Mouse (Mus musculus) heart, embryonic 11.5 days (tissue): ENCODE data around the gene BC030867. TPM values are rescaled to one million over a fixed set of nuclear protein-coding genes. Genes with fewer than 3 reads are reported as not detected.

ENCODE experiments used
- microRNA-seq: library from miRNA; unstranded; fragments of <30 nt; microRNA quantifications from one replicate; pipeline ENCODE4, GENCODE M21; 2016; ENCODE audit warnings: borderline number of aligned reads
- polyA plus RNA-seq: library from polyadenylated mRNA; unstranded; fragments of >200 nt; fragmentation: Nextera tagmentation; extraction: Ambion mirVana; gene quantifications from 2 replicates; pipeline ENCODE4 v1.2.1, GENCODE M21; 2014

Gene BC030867
- polyA plus RNA-seq, 1 experiment from 2014 or later = 13.2 TPM

Small RNA genes within 50 kb of the gene (microRNA-seq; reads per million reads assigned to microRNA genes)
- gene Mir8101 = 1.0 reads per million, percentile 13 among the genes with 10 or more reads in this experiment

Other genes starting within 250 kb of the BC030867 start
- gene Mpp3, start 220.4 kb upstream of the BC030867 start, polyA plus RNA-seq = 2.7 and 3.4 TPM in 2 replicates
- 0.70 and 0.79 TPM in 2 replicates for gene Cd300lg, start 207.4 kb upstream of the BC030867 start, polyA plus RNA-seq
- gene Mpp2, start 160.4 kb upstream of the BC030867 start, polyA plus RNA-seq = 9.7 and 11.4 TPM in 2 replicates
- not detected in 2 replicates for gene Ppy, start 147.6 kb upstream of the BC030867 start, polyA plus RNA-seq
- 0.69 TPM in 1 of 2 replicates, not detected in the other for gene Pyy, start 141.1 kb upstream of the BC030867 start, polyA plus RNA-seq
- gene Nags, start 103.4 kb upstream of the BC030867 start, polyA plus RNA-seq = 0.33 TPM in 1 of 2 replicates, not detected in the other
- 31.2 and 36.3 TPM in 2 replicates for gene Tmem101, start 92.5 kb upstream of the BC030867 start, polyA plus RNA-seq
- gene Lsm12, start 63.6 kb upstream of the BC030867 start, polyA plus RNA-seq = 61.3 and 64.3 TPM in 2 replicates
- gene G6pc3, start 59.3 kb upstream of the BC030867 start, polyA plus RNA-seq = 27.9 and 28.7 TPM in 2 replicates
- gene Hdac5, start 18.7 kb upstream of the BC030867 start, polyA plus RNA-seq = 42.8 and 45.3 TPM in 2 replicates
- 0.23 TPM in 1 of 2 replicates, not detected in the other for gene Asb16, start 19.9 kb downstream of the BC030867 start, polyA plus RNA-seq
- 40.1 and 40.5 TPM in 2 replicates for gene Tmub2, start 36.0 kb downstream of the BC030867 start, polyA plus RNA-seq
- 9.9 and 12.0 TPM in 2 replicates for gene Atxn7l3, start 47.7 kb downstream of the BC030867 start, polyA plus RNA-seq
- 52.4 and 56.4 TPM in 2 replicates for gene Ubtf, start 70.9 kb downstream of the BC030867 start, polyA plus RNA-seq
- gene Slc4a1, start 117.3 kb downstream of the BC030867 start, polyA plus RNA-seq = 102 and 112 TPM in 2 replicates
- 1.3 TPM in 2 replicates for gene Rundc3a, start 144.5 kb downstream of the BC030867 start, polyA plus RNA-seq
- gene Slc25a39, start 159.1 kb downstream of the BC030867 start, polyA plus RNA-seq = 274 and 281 TPM in 2 replicates
- 110 and 113 TPM in 2 replicates for gene Grn, start 181.4 kb downstream of the BC030867 start, polyA plus RNA-seq
- 3.1 and 5.1 TPM in 2 replicates for gene Fam171a2, start 198.8 kb downstream of the BC030867 start, polyA plus RNA-seq
- 8.5 and 15.8 TPM in 2 replicates for gene Itga2b, start 221.2 kb downstream of the BC030867 start, polyA plus RNA-seq